8 mouse cellular contexts compared by ENCODE assay signal in genomic region chr5:145203936-145204691, GRCm38 (mm10). TPM values are rescaled to one million over a fixed set of nuclear protein-coding genes. Genes with fewer than 3 reads are reported as not detected.
DNase-seq lines count a peak whose midpoint lies in the region; ATAC-seq lines count a peak whose summit lies in the region.

TSS of gene Zkscan5 (plus strand) at chr5:145204562.

- H3K36me3 ChIP-seq in lung, embryonic 16.5 days (ENCODE audit: control insufficient read depth, insufficient read depth, low read length): peaks cover 5% of the 10 kb centered on the region; the same call in 1 of the 2 replicates

- H3K9ac ChIP-seq in lung, embryonic 16.5 days (ENCODE audit: low read length): peak within 1 kb of the TSS; percentile 79

- H3K9me3 ChIP-seq in lung, embryonic 16.5 days (ENCODE audit: control insufficient read depth, low read length): no peaks in the 10 kb centered on the region

- H3K27ac ChIP-seq in lung, embryonic 16.5 days (ENCODE audit: low read length): peak within 1 kb of the TSS; percentile 95

- peak; percentile 85 to 89 for ATAC-seq in hematopoietic stem cell, adult 5-6 weeks (replicated peaks in 1 of 2; ENCODE audit: insufficient read depth in 1 of 2, low FRiP score in 2 of 2, low TSS enrichment in 1 of 2, low read depth in 1 of 2, poor library complexity in 2 of 2, severe bottlenecking in 2 of 2)
- peak; percentile 97 for ATAC-seq in lung, embryonic 16.5 days (ENCODE audit: low read depth)

- H3K27me3 ChIP-seq in lung, embryonic 16.5 days (ENCODE audit: control insufficient read depth, insufficient read depth, low read depth, low read length): no peaks in the 10 kb centered on the region

- H3K4me3 ChIP-seq in lung, embryonic 16.5 days (ENCODE audit: low read length): peak within 1 kb of the TSS; percentile 77

- peak within 1 kb of the TSS; percentile 72 for H3K4me2 ChIP-seq in lung, embryonic 16.5 days (ENCODE audit: low read depth, low read length)

- under 1% methylated on average over 22 of the region's 22 CpGs for WGBS in lung, embryonic 16.5 days

- peak; percentile 99 for DNase-seq in MEL-GATA-1-ER (ENCODE audit: extremely low read depth, low read depth)
- peak; percentile 97 for DNase-seq in cerebellum, adult 8-10 months
- DNase-seq in forelimb bud, embryonic 11.5 days (ENCODE audit: low read depth, low spot score): peak; percentile 98
- peak; percentile 92 for DNase-seq in layer of hippocampus, adult 9-10 months (ENCODE audit: low spot score)
- peak; percentile 80 for DNase-seq in ovary, postnatal 10 days (ENCODE audit: low spot score)
- DNase-seq in thymus, postnatal 10 days (ENCODE audit: low spot score in 2 of 2): peak; percentile 96

- peaks cover 19% of the 10 kb centered on the region for H3K4me1 ChIP-seq in lung, embryonic 16.5 days (replicated peaks; ENCODE audit: control insufficient read depth, insufficient read depth, low read length)

RNA-seq across cellular contexts. Expression of gene Zkscan5, which starts in this region (rescaled TPM):
- 7.1 and 10.1 TPM in 2 replicates for total RNA-seq in hematopoietic stem cell, adult 5-6 weeks (2017)
- polyA plus RNA-seq in lung, embryonic 16.5 days (2015; fragmentation: Nextera tagmentation; extraction: Ambion mirVana): 12.0 and 12.4 TPM in 2 replicates

Comparison
In these comparisons a context has a peak if more than half of its experiments do, and no peak if none do; other contexts are left out.
1. Peak in every context shown above with its lines: DNase-seq, ATAC-seq, H3K4me3 ChIP-seq and H3K27ac ChIP-seq.